In genomic region chrX:41924708-41925107, GRCm38 (mm10) we compare ENCODE assay signal across 27 mouse cellular contexts. TPM values are rescaled to one million over a fixed set of nuclear protein-coding genes. Genes with fewer than 3 reads are reported as not detected.
DNase-seq lines count a peak whose midpoint lies in the region; ATAC-seq and TF ChIP-seq lines count a peak whose summit lies in the region.
"Had no signal": no experiment of that assay in that cellular context is flagged by ENCODE, and none has a peak within 500 bp of the region (broad histone marks: within the 10 kb centered on the region; RNA-seq: fewer than 3 reads in every experiment).

No protein-coding gene starts in this region.

- no peak overlapping the region for H3K27ac ChIP-seq in forebrain, postnatal 0 days (ENCODE audit: low read depth, low read length)
- H3K27ac ChIP-seq in heart, embryonic 12.5 days (ENCODE audit: poor library complexity, severe bottlenecking), result no peak overlapping the region
- H3K27ac ChIP-seq: embryonic facial prominence, embryonic 15.5 days; heart, embryonic 10.5 days; hindbrain, embryonic 10.5 days; intestine, embryonic 15.5 days; layer of hippocampus, adult 2 months; macrophage; midbrain, embryonic 15.5 days; neural tube, embryonic 13.5 days had no signal

- ATAC-seq in forebrain, postnatal 0 days, result no peak
- ATAC-seq in heart, embryonic 12.5 days (ENCODE audit: insufficient number of reproducible peaks, low FRiP score), result no peak
- ATAC-seq: forebrain, embryonic 14.5 days; hindbrain, embryonic 16.5 days; intestine, embryonic 15.5 days; midbrain, embryonic 15.5 days had no signal

- no peak overlapping the region for H3K4me3 ChIP-seq in lung, adult 2 months (replicated peaks; ENCODE audit: extremely low read depth, low read depth, low read length)
- no peak overlapping the region for H3K4me3 ChIP-seq in myocyte
- H3K4me3 ChIP-seq in forebrain, postnatal 0 days (ENCODE audit: low read depth, low read length), result no peak overlapping the region
- H3K4me3 ChIP-seq in heart, embryonic 12.5 days, result no peak overlapping the region
- H3K4me3 ChIP-seq: embryonic facial prominence, embryonic 15.5 days; heart, embryonic 10.5 days; hindbrain, embryonic 10.5 days; intestine, embryonic 15.5 days; layer of hippocampus, adult 2 months; midbrain, embryonic 15.5 days; neural tube, embryonic 13.5 days had no signal

- H3K4me2 ChIP-seq in myocyte (ENCODE audit: low read depth), result no peak overlapping the region
- H3K4me2 ChIP-seq in forebrain, postnatal 0 days (ENCODE audit: low read depth), result no peak overlapping the region
- no peak overlapping the region for H3K4me2 ChIP-seq in heart, embryonic 12.5 days
- H3K4me2 ChIP-seq: embryonic facial prominence, embryonic 15.5 days; intestine, embryonic 15.5 days; midbrain, embryonic 15.5 days; neural tube, embryonic 13.5 days had no signal

- H3K79me2 ChIP-seq in myocyte (ENCODE audit: control insufficient read depth, insufficient read depth), result no peaks in the 10 kb centered on the region

- no peak overlapping the region for H3K9ac ChIP-seq in forebrain, postnatal 0 days
- no peak overlapping the region for H3K9ac ChIP-seq in heart, embryonic 12.5 days
- H3K9ac ChIP-seq: embryonic facial prominence, embryonic 15.5 days; intestine, embryonic 15.5 days; midbrain, embryonic 15.5 days; neural tube, embryonic 13.5 days had no signal

- H3K9me3 ChIP-seq in forebrain, postnatal 0 days (ENCODE audit: low read length), result no peaks in the 10 kb centered on the region
- peaks cover 5% of the 10 kb centered on the region for H3K9me3 ChIP-seq in heart, embryonic 12.5 days (replicated peaks)
- H3K9me3 ChIP-seq: embryonic facial prominence, embryonic 15.5 days; heart, embryonic 10.5 days; hindbrain, embryonic 10.5 days; intestine, embryonic 15.5 days; midbrain, embryonic 15.5 days; neural tube, embryonic 13.5 days had no signal

- no peak for TF ChIP-seq POLR2A in lung, adult 2 months (IDR thresholded peaks at IDR 0.05; ENCODE audit: borderline replicate concordance, extremely low read depth, low read depth, low read length)
- TF ChIP-seq POLR2A in myocyte (IDR thresholded peaks at IDR 0.05; ENCODE audit: insufficient read length, low read depth), result no peak

- no peak for TF ChIP-seq CTCF in lung, adult 2 months (IDR thresholded peaks at IDR 0.05; ENCODE audit: insufficient read depth, low read length)
- no peak for TF ChIP-seq CTCF in forebrain, postnatal 0 days (IDR thresholded peaks at IDR 0.05; ENCODE audit: low read depth)

- peak; percentile 7 to 20 for DNase-seq in urinary bladder, postnatal 36 days (ENCODE audit: low spot score in 2 of 2)
- no peak for DNase-seq in urinary bladder, adult 2 months (ENCODE audit: low spot score)
- peak; percentile 15 for DNase-seq in ZHBTc4 (ENCODE audit: low read depth, low spot score)
- peak; percentile 16 for DNase-seq in lung, adult 2 months
- no peak for DNase-seq in forebrain, postnatal 0 days
- no peak for DNase-seq in heart, adult 9 months (ENCODE audit: low spot score in 2 of 2)
- DNase-seq: adrenal gland, adult 8-10 months; cerebellum, adult 2 months; cerebellum, postnatal 25 days; embryo, embryonic 11 days; gastrocnemius, postnatal 25 days; kidney, adult 9 months; kidney, postnatal 14 days; thymus, adult 18-20 months; thymus, postnatal 36 days had no signal

- no peaks in the 10 kb centered on the region for H3K27me3 ChIP-seq in myocyte (ENCODE audit: control insufficient read depth, insufficient read depth, insufficient read length)
- H3K27me3 ChIP-seq in forebrain, postnatal 0 days (ENCODE audit: insufficient read depth, low read length), result no peaks in the 10 kb centered on the region
- H3K27me3 ChIP-seq in heart, embryonic 12.5 days (replicated peaks), result no peaks in the 10 kb centered on the region
- H3K27me3 ChIP-seq: embryonic facial prominence, embryonic 15.5 days; intestine, embryonic 15.5 days; midbrain, embryonic 15.5 days; neural tube, embryonic 13.5 days had no signal

- 59% methylated on average over 5 of the region's 5 CpGs for WGBS in lung, adult 2 months
- WGBS in forebrain, postnatal 0 days, result 78% methylated on average over 5 of the region's 5 CpGs
- WGBS in heart, embryonic 12.5 days, result 53% methylated on average over 5 of the region's 5 CpGs

- H3K36me3 ChIP-seq in myocyte (ENCODE audit: control insufficient read depth, insufficient read depth), result no peaks in the 10 kb centered on the region
- H3K36me3 ChIP-seq in forebrain, postnatal 0 days (ENCODE audit: insufficient read depth), result no peaks in the 10 kb centered on the region
- no peaks in the 10 kb centered on the region for H3K36me3 ChIP-seq in heart, embryonic 12.5 days
- H3K36me3 ChIP-seq: embryonic facial prominence, embryonic 15.5 days; heart, embryonic 10.5 days; hindbrain, embryonic 10.5 days; intestine, embryonic 15.5 days; midbrain, embryonic 15.5 days; neural tube, embryonic 13.5 days had no signal

- H3K4me1 ChIP-seq in lung, adult 2 months (ENCODE audit: control insufficient read depth, insufficient read depth, low read length), result no peaks in the 10 kb centered on the region
- no peaks in the 10 kb centered on the region for H3K4me1 ChIP-seq in forebrain, postnatal 0 days (ENCODE audit: insufficient read depth)
- no peaks in the 10 kb centered on the region for H3K4me1 ChIP-seq in heart, embryonic 12.5 days (replicated peaks)
- H3K4me1 ChIP-seq: embryonic facial prominence, embryonic 15.5 days; heart, embryonic 10.5 days; hindbrain, embryonic 10.5 days; intestine, embryonic 15.5 days; midbrain, embryonic 15.5 days; neural tube, embryonic 13.5 days had no signal

- no peak overlapping the region for H3ac ChIP-seq in myocyte (ENCODE audit: control insufficient read depth, insufficient read length)

TF ChIP-seq in myocyte, 11 proteins besides CTCF, POLR2A, EP300 and RAD21:
- no peak for TF ChIP-seq MYOG (IDR thresholded peaks at IDR 0.05; ENCODE audit: control insufficient read depth in 1 of 3, insufficient read depth in 1 of 3, insufficient read length in 2 of 3, low read depth in 2 of 3)
- peak; percentile 47; the same call in 1 of the 2 replicates for TF ChIP-seq CEBPB (IDR thresholded peaks at IDR 0.05; ENCODE audit: insufficient read depth, poor library complexity, severe bottlenecking)
TF ChIP-seq in myocyte: peak in this region for 1.

RNA-seq across cellular contexts. Expression of gene Thoc2, which starts 4.2 kb away (rescaled TPM):
- polyA plus RNA-seq in urinary bladder, adult 2 months (2012; rRNA removed), result 40.6 and 46.4 TPM in 2 replicates
- polyA plus RNA-seq in lung, adult 2 months (2012; rRNA removed), result 3.9 and 9.5 TPM in 2 replicates
- polyA plus RNA-seq in myocyte (2012; fragmentation: generic; extraction: Trizol), result 4.0 TPM
- 41.2 and 52.4 TPM in 2 replicates for total RNA-seq in forebrain, postnatal 0 days (2014; rRNA removed)
- 45.8 and 66.6 TPM in 2 replicates for polyA plus RNA-seq in forebrain, postnatal 0 days (2015; fragmentation: Nextera tagmentation; extraction: Ambion mirVana)
- polyA plus RNA-seq in heart, embryonic 12.5 days (2016; fragmentation: Nextera tagmentation; extraction: Ambion mirVana), result 69.0 TPM in 2 replicates

Comparison
In these comparisons a context has a peak if more than half of its experiments do, and no peak if none do; other contexts are left out.
1. DNase-seq: peak in urinary bladder, postnatal 36 days (2 of 2), ZHBTc4 (single experiment) and lung, adult 2 months (single experiment); none in urinary bladder, adult 2 months (single experiment), forebrain, postnatal 0 days (single experiment) and heart, adult 9 months (0 of 2).